Mouse (Mus musculus) thymus, adult 2 months (tissue): ENCODE measurements around the gene Galnt10.

Experiments
- CTCF ChIP-seq: fragments of 200-500 bp; IDR thresholded peaks from 2 replicates; pipeline ENCODE4 v1.5.1; 2012; ENCODE audit warnings: mild to moderate bottlenecking, control low read depth, low read length, moderate library complexity, borderline replicate concordance; ENCODE audit not compliant: control insufficient read depth, poor library complexity, insufficient read depth; ENCODE audit errors: extremely low read depth
- POLR2A ChIP-seq: fragments of 200-500 bp; IDR thresholded peaks from 2 replicates; pipeline ENCODE4 v1.6.1; 2012; ENCODE audit warnings: mild to moderate bottlenecking, low read length, control low read depth, moderate library complexity; ENCODE audit not compliant: control insufficient read depth, poor library complexity, insufficient read depth; ENCODE audit errors: extremely low read depth

- TF ChIP-seq CTCF = no peak
- no peak for TF ChIP-seq POLR2A
Measured at GRCm38 (mm10) chr11:57655669-57656325, 10.6 kb downstream of the Galnt10 start.
